Mouse (Mus musculus) stomach, postnatal 0 days (tissue): Measurements from ENCODE around the gene Lrg1.

ENCODE experiments used
- CTCF ChIP-seq: IDR thresholded peaks from 2 replicates; pipeline ENCODE4 v1.5.1; 2016; ENCODE audit warnings: antibody characterized with exemption, low read depth, mild to moderate bottlenecking, moderate library complexity
- EP300 ChIP-seq: optimal IDR thresholded peaks from 2 replicates; pipeline ENCODE3; 2016; ENCODE audit warnings: antibody characterized with exemption

DNA sequence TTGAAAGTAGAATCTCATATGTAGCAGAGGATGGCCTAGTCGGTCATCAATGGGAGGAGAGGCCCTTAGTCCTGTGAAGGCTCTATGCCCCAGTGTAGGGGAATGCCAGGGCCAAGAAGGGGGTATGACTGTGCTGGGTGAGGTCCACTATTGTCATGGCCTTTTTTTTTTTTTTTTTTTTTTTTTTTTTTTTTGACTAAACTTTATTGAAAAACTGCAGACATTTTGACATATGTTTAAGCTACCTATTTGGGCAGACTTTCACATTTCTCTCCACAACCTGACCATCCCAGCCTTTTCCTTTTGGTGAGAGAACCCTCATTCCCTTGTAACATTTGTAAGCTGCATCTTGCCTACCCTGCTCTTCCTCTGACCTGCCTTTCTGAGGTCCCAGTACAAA lies 29.5 kb downstream of the Lrg1 start:
- TF ChIP-seq CTCF = no peak
- no peak for TF ChIP-seq EP300
